Mouse (Mus musculus) brain, embryonic 18.5 days (tissue): ENCODE results near the gene E2f6.

Experiments used
- DNase-seq: peaks from one replicate; pipeline ENCODE4 v3.0.0-alpha.2; 2012; ENCODE audit warnings: low read depth, low spot score

Gene E2f6

GRCm38 (mm10) chr12:16800259-16800958, 10.4 kb upstream of the E2f6 start, which contains the start of gene Greb1:
TSS of gene Greb1 (minus strand) at chr12:16800886.
- no peak for DNase-seq

GRCm38 (mm10) chr12:16800959-16801315, 9.8 kb upstream of the E2f6 start:
- DNase-seq, result no peak

- no peak for DNase-seq
These were observed 7.4 kb upstream of the E2f6 start for GRCm38 (mm10) chr12:16803237-16803955.

- no peak for DNase-seq
These were observed 6.8 kb upstream of the E2f6 start for GRCm38 (mm10) chr12:16803956-16804430.

GRCm38 (mm10) chr12:16805511-16805910, 5.3 kb upstream of the E2f6 start:
- DNase-seq, result peak; percentile 54

GRCm38 (mm10) chr12:16808045-16808444, 2.7 kb upstream of the E2f6 start:
- DNase-seq, result no peak

GRCm38 (mm10) chr12:16811477-16811876, 714 bp downstream of the E2f6 start:
- no peak for DNase-seq

- no peak for DNase-seq
These were observed 6.4 kb downstream of the E2f6 start for GRCm38 (mm10) chr12:16817147-16817546.

GRCm38 (mm10) chr12:16818513-16818912, 7.8 kb downstream of the E2f6 start:
- DNase-seq, result no peak

GRCm38 (mm10) chr12:16820761-16821160, 10.0 kb downstream of the E2f6 start:
- DNase-seq, result no peak

GRCm38 (mm10) chr12:16822181-16822734, 11.5 kb downstream of the E2f6 start:
- no peak for DNase-seq

GRCm38 (mm10) chr12:16823701-16824100, 12.9 kb downstream of the E2f6 start:
- no peak for DNase-seq

GRCm38 (mm10) chr12:16828505-16828904, 17.7 kb downstream of the E2f6 start:
- no peak for DNase-seq

GRCm38 (mm10) chr12:16829785-16830184, 19.0 kb downstream of the E2f6 start:
- DNase-seq, result no peak

GRCm38 (mm10) chr12:16831071-16831470, 20.3 kb downstream of the E2f6 start:
- DNase-seq, result no peak

- no peak for DNase-seq
These were observed 23.9 kb downstream of the E2f6 start for GRCm38 (mm10) chr12:16834701-16835100.

GRCm38 (mm10) chr12:16836188-16836587, 25.4 kb downstream of the E2f6 start:
- peak; percentile 40 for DNase-seq

GRCm38 (mm10) chr12:16837766-16838165, 27.0 kb downstream of the E2f6 start:
- no peak for DNase-seq

- DNase-seq, result no peak
These were observed 30.3 kb downstream of the E2f6 start for GRCm38 (mm10) chr12:16840842-16841782.

GRCm38 (mm10) chr12:16844623-16845592, 34.1 kb downstream of the E2f6 start:
- no peak for DNase-seq
